Mouse (Mus musculus) B cell, adult (primary cell): ENCODE results near the gene Olfr577. TPM values are rescaled to one million over a fixed set of nuclear protein-coding genes. Genes with fewer than 3 reads are reported as not detected.

Experiments used
- total RNA-seq: library from RNA; stranded (reverse); gene quantifications from 4 replicates; pipeline ENCODE4 v1.2.4, GENCODE M21; 2023; ENCODE audit not compliant: inconsistent age

Gene Olfr577
- not detected in 4 replicates for total RNA-seq

DNA sequence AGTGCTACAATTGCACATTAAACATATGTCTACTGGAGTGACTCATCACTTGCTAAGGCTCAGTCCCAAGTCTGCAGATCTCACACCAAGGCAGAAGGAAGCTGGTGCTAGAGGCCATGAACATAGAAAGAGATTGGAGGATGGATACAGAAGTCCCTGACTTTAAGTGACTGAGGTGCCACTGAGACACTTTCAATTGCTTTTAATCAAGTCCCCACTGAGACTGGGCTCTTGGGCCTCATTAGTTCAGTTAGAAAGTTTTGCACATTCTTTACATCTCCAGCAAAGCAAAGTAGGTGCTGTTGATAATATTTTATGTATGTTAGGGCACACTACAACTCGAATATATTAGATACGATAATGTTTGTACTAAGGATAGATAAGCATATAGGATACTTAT is at the start of gene Olfr577:
Olfr577 (minus strand) TSS at position 101 of the 400 bp plus-strand sequence.

DNA sequence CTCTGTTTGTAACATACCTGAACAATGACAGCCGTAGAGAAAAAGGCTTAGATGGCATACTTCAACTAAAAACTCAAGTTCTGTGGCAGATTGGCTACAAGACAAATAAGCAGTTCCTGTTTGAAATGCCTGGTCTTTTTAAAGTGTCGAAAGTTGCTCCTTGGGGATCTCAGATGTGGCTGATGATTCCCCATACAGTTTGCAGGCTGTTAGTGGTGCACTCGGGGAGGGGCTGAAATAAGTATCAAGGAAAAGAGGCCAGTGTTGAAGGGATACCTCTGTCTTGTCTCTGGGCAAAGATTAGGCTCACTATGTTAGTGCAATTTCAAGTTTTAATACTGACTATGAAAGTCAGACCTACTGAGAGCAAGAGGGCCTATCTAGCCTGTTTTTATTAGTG is 13.5 kb upstream of the Olfr577 start, which contains the start of gene Olfr578:
Olfr578 (minus strand) TSS at position 101 of the 400 bp plus-strand sequence.

DNA sequence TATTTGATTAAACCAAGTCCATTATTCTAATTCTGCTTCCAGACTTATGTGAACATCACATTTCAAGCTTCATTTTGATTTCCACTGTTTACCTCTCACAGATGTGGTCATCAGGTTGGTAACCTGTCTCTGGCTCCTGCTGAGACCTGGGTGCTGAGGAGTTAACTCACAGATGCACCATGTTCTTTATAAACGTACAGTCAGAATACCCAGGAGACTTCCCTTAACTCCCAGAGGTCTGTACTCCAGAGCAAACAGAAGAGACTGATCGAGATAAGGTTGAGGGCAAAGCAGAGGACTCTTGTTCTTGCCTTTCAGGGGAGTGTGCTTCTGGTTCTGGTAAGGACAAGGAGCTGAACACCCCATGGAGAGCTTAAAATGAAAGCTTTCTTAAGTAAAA is 13.4 kb downstream of the Olfr577 start, which contains the start of gene Olfr576:
Olfr576 (plus strand) TSS at position 301 of the 400 bp plus-strand sequence.

DNA sequence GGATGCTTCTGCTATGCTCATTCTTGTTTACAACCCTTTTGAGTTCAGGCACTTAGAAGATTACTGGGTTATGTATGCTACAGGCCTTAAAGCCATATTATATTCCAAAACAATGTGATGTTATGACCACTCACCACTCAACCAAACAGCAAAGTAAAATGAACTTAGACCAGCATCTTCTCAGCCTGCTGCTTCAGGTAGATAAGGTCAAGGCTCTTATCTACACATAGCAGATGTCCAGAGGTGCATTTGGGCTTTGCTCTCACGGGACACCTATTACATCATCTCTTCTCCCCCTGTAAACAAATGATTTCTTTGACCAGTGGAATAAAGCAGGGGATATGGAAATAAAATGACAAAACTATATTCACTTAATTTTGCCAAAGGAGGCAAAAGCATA is 17.1 kb downstream of the Olfr577 start, which contains the start of gene Olfr575:
Olfr575 (minus strand) TSS at position 183 of the 400 bp plus-strand sequence.

DNA sequence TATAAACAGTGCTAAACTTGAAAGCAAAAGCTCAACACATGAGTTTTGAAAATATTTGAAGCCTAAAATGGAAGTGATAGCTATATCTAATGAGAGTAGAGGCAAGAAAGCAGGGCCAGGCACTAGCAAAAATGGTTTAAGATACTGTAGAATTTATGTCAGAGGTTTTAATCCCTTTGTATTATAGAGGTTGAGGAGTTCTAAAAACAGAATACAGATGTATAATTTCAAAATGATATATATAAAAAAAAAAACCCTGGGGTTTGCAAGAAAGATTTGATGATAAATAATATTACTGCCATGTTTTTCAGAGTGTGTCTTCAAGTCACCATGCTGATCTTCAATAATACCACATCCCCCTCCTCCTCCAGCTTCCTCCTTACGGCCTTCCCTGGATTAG is 27.6 kb downstream of the Olfr577 start, which contains the start of gene Olfr574:
Olfr574 (plus strand) TSS at position 301 of the 400 bp plus-strand sequence.

DNA sequence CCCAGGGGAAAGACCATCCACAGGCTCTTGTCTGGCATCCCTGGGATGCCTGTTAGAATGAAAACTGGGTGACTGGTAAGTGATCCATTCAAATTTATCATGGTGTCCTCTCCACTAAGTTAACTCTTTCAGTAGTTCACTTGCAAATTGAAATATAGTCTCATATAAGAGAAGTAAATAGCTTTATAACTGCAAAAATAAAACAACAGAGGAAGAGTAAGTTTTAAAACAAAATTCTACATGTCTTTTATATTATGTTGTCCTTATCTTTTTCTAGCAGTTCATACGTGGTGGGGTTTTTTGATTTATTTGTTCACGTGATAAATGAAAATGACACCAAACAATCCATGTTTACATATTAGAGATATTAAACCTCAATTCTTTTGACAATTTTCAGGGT is 33.3 kb downstream of the Olfr577 start, which contains the start of gene Olfr573-ps1:
Olfr573-ps1 (minus strand) TSS at position 101 of the 400 bp plus-strand sequence.

DNA sequence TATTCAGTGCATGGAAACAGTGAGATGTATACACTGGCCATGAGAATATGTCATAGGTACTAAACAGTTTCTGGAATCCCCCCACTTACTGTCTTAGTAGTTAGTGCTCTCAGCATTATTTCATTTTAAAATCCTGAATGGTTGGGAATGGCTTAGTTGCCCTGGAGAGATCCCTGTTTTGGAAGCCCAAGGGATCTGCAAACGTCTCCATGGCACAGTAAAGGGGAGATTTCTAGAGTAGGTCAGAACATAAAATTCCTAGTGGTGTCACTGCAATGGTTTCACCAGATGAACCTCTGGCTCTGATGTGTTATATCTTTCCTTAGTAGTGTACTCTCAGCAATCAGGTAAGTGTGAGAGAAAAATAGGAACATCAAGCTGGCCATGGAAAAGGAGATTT is 51.6 kb downstream of the Olfr577 start, which contains the start of gene Olfr572:
Olfr572 (plus strand) TSS at position 301 of the 400 bp plus-strand sequence.

Other genes with a start within 250 kb of the Olfr577 start
- gene Olfr559, start 248.5 kb downstream of the Olfr577 start, total RNA-seq = not detected in 4 replicates
- not detected in 4 replicates for gene Olfr560, start 216.6 kb downstream of the Olfr577 start, total RNA-seq
- gene Olfr78, start 216.5 kb downstream of the Olfr577 start, total RNA-seq = not detected in 4 replicates
- gene Olfr561, start 204.7 kb downstream of the Olfr577 start, total RNA-seq = not detected in 4 replicates
- not detected in 4 replicates for gene Olfr564, start 172.5 kb downstream of the Olfr577 start, total RNA-seq
- not detected in 4 replicates for gene Olfr566, start 117.2 kb downstream of the Olfr577 start, total RNA-seq
- not detected in 4 replicates for gene Olfr568, start 98.8 kb downstream of the Olfr577 start, total RNA-seq
- gene Olfr569, start 85.1 kb downstream of the Olfr577 start, total RNA-seq = not detected in 4 replicates
- not detected in 4 replicates for gene Olfr570, start 81.4 kb downstream of the Olfr577 start, total RNA-seq
- gene Olfr571, start 58.4 kb downstream of the Olfr577 start, total RNA-seq = 0.10 to 0.19 TPM in 2 of 4 replicates, not detected in the others
- gene Olfr572, start 51.5 kb downstream of the Olfr577 start, total RNA-seq = not detected in 4 replicates
- not detected in 4 replicates for gene Olfr573-ps1, start 33.4 kb downstream of the Olfr577 start, total RNA-seq
- not detected in 4 replicates for gene Olfr574, start 27.5 kb downstream of the Olfr577 start, total RNA-seq
- gene Olfr575, start 17.2 kb downstream of the Olfr577 start, total RNA-seq = not detected in 4 replicates
- gene Olfr576, start 13.3 kb downstream of the Olfr577 start, total RNA-seq = not detected in 4 replicates
- gene Olfr578, start 13.4 kb upstream of the Olfr577 start, total RNA-seq = not detected in 4 replicates
- gene Olfr582, start 62.1 kb upstream of the Olfr577 start, total RNA-seq = not detected in 4 replicates
- not detected in 4 replicates for gene Olfr583, start 75.4 kb upstream of the Olfr577 start, total RNA-seq
- gene Olfr584, start 105.9 kb upstream of the Olfr577 start, total RNA-seq = not detected in 4 replicates
- gene Olfr585, start 121.8 kb upstream of the Olfr577 start, total RNA-seq = not detected in 4 replicates
- gene Olfr586, start 149.7 kb upstream of the Olfr577 start, total RNA-seq = not detected in 4 replicates
- gene Olfr588-ps1, start 164.9 kb upstream of the Olfr577 start, total RNA-seq = not detected in 4 replicates
- gene Olfr589, start 180.4 kb upstream of the Olfr577 start, total RNA-seq = not detected in 4 replicates
- not detected in 4 replicates for gene Olfr591, start 202.4 kb upstream of the Olfr577 start, total RNA-seq
- not detected in 4 replicates for gene Olfr592, start 208.9 kb upstream of the Olfr577 start, total RNA-seq
- gene Olfr593, start 235.9 kb upstream of the Olfr577 start, total RNA-seq = not detected in 4 replicates
- not detected in 4 replicates for gene Olfr594, start 241.1 kb upstream of the Olfr577 start, total RNA-seq